Mouse (Mus musculus) gastrocnemius, adult 2 months (tissue): ENCODE data around the gene Catip. TPM values are rescaled to one million over a fixed set of nuclear protein-coding genes. Genes with fewer than 3 reads are reported as not detected.
"Not testable (repeated sequence)": the region's sequence is repeated elsewhere in the genome, so short reads cannot be mapped to it uniquely, and the experiment has no call there.

Source experiments
- DNase-seq: peaks from one replicate; pipeline ENCODE4 v3.0.0; 2022
- H3K27ac ChIP-seq: fragments of 200-600 bp; 2 replicates; pipeline ENCODE4 v1.8.1; 2022; ENCODE audit warnings: mild to moderate bottlenecking
- H3K4me3 ChIP-seq: fragments of 200-600 bp; 2 replicates; pipeline ENCODE4 v1.8.1; 2022; ENCODE audit warnings: mild to moderate bottlenecking, moderate library complexity
- CTCF ChIP-seq: fragments of 200-600 bp; IDR thresholded peaks from 2 replicates; pipeline ENCODE4 v1.8.1; 2022; ENCODE audit warnings: antibody characterized with exemption, mild to moderate bottlenecking, moderate library complexity
- intact Hi-C: fragments of 180-260 bp; cut with DNase I; formaldehyde crosslinking; loops from one replicate; pipeline ENCODE4 v1.15.1; 2025
- total RNA-seq, 2 experiments: library from RNA; stranded (reverse); gene quantifications; 2 replicates each; pipeline ENCODE4 v1.2.3; 2021

Catip gene
- total RNA-seq, 2 experiments from 2014 or later: 0.13 TPM; not detected in 1

DNA sequence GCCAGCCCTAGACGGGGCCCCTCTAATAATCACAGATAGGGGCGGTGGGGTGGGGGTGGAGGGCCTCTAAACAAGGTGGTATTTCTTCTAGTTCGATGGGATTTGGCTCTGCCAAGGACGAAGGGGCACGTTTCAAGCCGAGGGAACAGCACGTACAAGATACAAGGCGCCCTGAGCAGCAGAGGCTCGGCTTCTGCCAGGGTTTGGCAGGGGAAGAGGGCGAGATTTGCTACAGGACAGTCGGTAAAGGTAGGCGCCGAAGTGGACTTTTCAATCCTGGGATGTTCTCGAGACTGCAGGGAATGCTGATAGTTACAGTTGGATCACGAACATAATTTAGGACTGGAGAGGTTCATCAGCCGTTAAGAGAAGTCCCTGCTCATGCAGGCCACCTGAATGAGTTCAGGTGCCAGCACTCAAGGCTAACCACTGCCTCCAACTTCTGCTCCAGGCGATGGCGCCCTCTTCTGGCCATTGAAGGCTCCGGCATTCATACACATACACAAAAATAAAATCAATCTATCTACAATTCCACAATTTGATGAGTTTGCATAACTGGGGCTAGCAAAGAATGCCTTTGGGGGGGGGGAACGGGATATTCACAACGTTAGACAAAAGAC lies 28.5 kb downstream of the Catip start:
- intact Hi-C loops: loop anchor here (10.0 kb wide), 1 partner anchor 924 kb away; the partner anchor contains the start of gene Dnpep
- DNase-seq: peak; percentile 81
- peak; percentile 77 for TF ChIP-seq CTCF
- Histone ChIP-seq H3K4me3 (peak overlapping the region; percentile 99), H3K27ac (peak overlapping the region; percentile 98)

DNA sequence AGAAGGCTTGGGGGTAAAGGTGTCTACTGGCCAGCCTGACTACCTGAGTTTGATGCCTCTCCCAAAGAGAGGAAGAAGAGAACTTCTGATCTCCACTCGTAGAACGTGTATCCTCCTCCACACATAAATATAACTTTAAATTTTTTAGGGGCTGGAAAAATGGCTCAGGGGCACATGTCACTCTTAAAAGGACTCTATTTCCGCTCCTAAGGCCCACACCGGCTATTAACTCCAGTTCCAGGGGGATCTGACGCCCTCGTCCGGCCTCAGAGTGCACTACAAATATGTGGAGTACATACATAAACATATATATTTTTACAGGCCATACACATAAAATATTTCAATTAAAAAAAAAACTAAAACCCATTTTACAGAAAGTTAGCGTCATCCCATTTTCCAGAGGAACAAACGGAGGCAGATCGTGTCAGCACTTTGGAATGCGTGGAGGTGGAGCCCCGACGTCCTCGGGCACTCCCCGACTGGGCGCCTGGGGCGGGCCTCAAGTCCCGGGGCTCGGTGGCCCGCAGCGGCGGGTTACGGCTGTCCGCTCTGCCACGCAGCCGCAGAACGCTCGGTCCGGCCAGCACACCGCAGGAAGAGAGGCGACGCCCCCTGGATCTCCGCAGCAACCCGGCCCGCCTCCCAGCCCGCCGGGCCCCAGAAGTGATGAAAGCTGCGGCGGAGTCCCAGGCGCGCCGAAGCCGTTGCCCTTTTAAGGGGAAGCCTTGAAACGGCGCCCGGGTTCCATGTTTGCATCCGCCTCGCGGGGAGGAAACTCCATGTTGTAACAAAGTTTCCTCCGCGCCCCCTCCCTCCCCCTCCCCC lies 29.2 kb downstream of the Catip start, which contains the start of gene Ctdsp1:
Ctdsp1 (plus strand) TSS at position 586 of the 825 bp plus-strand sequence.
- Histone ChIP-seq H3K27ac (peak within 1 kb of the TSS; percentile 98), H3K4me3 (peak within 1 kb of the TSS; percentile 99)
- peak; percentile 100 for DNase-seq
- intact Hi-C loops: loop anchor here (10.0 kb wide), 1 partner anchor 924 kb away; the partner anchor contains the start of gene Dnpep
- no peak for TF ChIP-seq CTCF

DNA sequence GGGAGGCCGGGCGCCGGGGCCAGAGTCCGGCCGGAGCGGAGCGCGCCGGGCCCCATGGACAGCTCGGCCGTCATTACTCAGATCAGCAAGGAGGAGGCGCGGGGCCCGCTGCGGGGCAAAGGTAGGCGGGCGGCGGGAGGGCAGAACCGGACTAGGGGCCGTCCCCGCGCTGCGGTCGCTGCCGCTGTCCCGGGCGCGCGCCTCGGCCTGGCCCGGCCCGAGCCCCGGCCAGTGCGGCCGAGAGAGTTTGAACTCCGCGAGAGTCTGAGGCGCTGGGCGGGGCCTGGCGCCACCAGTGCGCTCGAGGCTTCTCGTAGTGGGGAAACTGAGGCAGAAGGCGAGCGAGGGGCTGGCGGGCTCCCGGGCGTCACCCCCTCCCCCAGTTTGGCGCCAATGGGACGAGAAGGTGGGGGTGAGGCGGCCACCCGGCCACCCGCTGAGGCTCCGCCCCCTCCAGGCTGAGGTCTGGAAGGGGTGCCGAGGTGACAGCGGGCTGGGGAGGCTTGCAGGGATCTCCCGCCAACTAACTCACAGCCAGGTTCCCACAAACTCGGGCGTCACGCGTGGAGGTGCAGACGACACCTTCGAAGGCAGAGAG lies 30.0 kb downstream of the Catip start:
- TF ChIP-seq CTCF: no peak
- Histone ChIP-seq H3K4me3 (peak overlapping the region; percentile 99), H3K27ac (peak overlapping the region; percentile 98)
- intact Hi-C loops: loop anchor here (10.0 kb wide), 1 partner anchor 923 kb away; the partner anchor contains the start of gene Dnpep
- peak; percentile 90 for DNase-seq

DNA sequence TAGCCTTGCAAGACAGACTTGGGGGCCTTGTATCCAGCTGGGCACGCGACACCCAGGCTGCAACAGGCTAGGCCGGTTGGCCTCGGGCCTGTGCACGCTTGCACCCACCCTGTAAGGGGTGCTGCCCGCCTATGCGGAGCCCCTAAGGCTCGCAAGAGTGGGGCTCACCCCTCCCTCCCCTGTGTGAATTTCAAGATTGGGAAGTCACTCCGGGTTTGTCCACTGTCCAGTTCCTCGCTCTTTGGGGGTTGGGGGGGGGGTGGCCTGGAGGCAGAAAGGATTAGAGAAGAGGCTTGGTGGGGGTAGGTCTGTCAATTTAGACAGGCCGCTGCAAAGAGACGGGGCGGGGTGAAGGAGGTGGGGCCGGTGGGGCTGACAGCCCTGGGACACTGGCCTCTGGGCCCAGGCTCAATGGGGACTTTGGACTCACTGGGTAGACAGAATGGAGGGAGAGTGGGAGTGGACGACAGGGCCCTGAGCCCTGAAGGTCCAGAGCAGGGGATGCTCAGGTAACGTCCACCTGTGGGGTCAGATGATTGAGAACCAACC lies 30.6 kb downstream of the Catip start:
- intact Hi-C loops: loop anchor here (10.0 kb wide), 1 partner anchor 922 kb away; the partner anchor contains the start of gene Dnpep
- DNase-seq: peak; percentile 49
- Histone ChIP-seq H3K4me3 (peak overlapping the region; percentile 99), H3K27ac (peak overlapping the region; percentile 98)
- no peak for TF ChIP-seq CTCF

DNA sequence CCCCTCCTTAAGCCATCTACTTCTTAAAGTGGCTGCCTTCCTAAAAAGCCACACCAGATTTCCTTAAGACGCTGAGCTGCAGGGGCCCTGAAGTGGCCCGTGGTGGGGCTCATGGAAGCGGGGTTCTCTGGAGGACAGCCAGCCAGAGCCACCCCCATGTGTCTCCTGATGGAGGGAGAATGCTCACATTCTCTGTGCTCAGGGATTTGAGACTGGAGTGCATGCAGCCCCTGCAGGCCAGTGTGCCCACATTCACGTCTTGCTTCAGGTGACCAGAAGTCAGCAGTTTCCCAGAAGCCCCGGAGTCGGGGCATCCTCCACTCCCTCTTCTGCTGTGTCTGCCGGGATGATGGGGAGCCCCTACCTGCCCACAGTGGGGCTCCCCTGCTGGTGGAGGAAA lies 31.1 kb downstream of the Catip start:
- H3K4me3 ChIP-seq: peak overlapping the region; percentile 99
- H3K27ac ChIP-seq: peak overlapping the region; percentile 98
- no peak for DNase-seq
- no peak for TF ChIP-seq CTCF
- intact Hi-C loops: loop anchor here (10.0 kb wide), 1 partner anchor 922 kb away; the partner anchor contains the start of gene Dnpep

DNA sequence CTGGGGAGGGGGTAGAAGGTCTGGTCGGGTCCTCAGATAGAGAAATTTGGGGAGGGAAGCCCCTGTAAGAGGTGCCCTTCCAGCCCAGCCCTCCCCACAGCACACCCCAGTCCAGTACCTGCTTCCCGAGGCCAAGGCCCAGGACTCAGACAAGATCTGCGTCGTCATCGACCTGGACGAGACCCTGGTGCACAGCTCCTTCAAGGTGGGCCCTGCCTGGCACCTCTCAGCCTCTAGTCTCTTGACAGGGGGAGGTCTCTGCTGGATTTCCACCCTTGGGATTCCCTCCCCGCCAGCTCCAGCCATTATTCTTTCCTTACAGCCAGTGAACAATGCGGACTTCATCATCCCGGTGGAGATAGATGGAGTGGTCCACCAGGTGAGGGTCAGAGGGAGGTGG lies 31.8 kb downstream of the Catip start:
- intact Hi-C loops: loop anchor here (10.0 kb wide), 1 partner anchor 921 kb away; the partner anchor contains the start of gene Dnpep
- no peak for TF ChIP-seq CTCF
- Histone ChIP-seq H3K4me3 (peak overlapping the region; percentile 99; the same call in 1 of the 2 replicates), H3K27ac (peak overlapping the region; percentile 4; the same call in 1 of the 2 replicates)
- DNase-seq: no peak

DNA sequence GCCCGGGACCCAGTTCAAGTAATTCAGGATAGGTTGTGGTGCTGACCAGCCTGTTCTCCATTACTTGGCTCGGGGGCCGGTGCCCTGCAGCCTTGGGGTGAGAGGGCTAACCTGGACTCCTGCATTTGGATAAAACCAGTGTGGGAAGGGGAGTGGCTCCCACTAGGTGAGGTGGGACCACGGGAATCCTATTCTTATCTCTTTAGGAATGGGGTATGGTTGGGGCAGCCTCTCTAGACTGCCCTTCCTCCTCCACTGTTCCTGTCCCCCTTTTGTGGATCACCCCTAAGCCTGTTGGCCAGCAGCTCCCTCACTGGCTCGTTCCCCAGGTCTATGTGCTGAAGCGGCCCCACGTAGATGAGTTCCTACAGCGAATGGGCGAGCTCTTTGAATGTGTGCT lies 32.4 kb downstream of the Catip start:
- H3K27ac ChIP-seq: 0 out of 2 replicates have a peak overlapping the region, but pooled peaks have one; percentile 4
- H3K4me3 ChIP-seq: no peak overlapping the region
- DNase-seq: no peak
- TF ChIP-seq CTCF: no peak
- intact Hi-C loops: loop anchor here (10.0 kb wide), 1 partner anchor 920 kb away; the partner anchor contains the start of gene Dnpep

DNA sequence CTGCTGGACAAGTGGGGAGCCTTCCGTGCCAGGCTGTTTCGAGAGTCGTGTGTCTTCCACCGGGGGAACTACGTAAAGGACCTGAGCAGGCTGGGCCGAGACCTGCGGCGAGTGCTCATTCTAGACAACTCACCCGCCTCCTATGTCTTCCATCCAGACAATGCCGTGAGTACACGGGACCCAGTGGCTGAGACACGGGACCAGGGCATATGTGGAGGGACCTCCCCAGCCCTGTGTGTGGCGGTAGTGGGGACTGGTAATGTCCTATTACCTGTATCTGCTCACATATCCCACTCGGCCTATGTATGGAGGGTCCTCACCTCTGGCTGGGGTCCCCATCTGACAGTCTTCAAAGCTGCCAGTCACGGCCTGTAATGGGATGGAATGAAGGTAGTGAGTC lies 33.0 kb downstream of the Catip start:
- intact Hi-C loops: loop anchor here (10.0 kb wide), 1 partner anchor 920 kb away; the partner anchor contains the start of gene Dnpep
- no peak for TF ChIP-seq CTCF
- no peak for DNase-seq
- H3K27ac ChIP-seq: peak overlapping the region; percentile 24; the same call in 1 of the 2 replicates
- H3K4me3 ChIP-seq: no peak overlapping the region

DNA sequence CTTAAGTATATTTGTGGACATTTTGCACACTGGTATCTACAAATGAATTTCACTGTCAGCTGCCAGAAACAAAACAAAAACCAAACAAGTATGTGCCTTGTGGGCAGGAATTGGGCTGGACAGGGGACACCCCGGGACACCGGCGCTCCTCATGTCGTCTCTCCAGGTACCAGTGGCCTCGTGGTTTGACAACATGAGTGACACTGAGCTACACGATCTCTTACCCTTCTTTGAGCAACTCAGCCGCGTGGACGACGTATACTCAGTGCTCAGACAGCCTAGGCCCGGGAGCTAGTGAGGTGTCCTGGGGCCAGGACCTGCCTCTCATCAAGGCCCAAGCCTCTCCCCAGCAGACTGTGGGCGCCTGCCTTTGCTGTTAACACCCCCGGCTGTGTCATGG lies 33.4 kb downstream of the Catip start:
- no peak for TF ChIP-seq CTCF
- intact Hi-C loops: loop anchor here (10.0 kb wide), 1 partner anchor 920 kb away; the partner anchor contains the start of gene Dnpep
- H3K4me3 ChIP-seq: no peak overlapping the region
- no peak for DNase-seq
- peak overlapping the region; percentile 24; the same call in 1 of the 2 replicates for H3K27ac ChIP-seq

DNA sequence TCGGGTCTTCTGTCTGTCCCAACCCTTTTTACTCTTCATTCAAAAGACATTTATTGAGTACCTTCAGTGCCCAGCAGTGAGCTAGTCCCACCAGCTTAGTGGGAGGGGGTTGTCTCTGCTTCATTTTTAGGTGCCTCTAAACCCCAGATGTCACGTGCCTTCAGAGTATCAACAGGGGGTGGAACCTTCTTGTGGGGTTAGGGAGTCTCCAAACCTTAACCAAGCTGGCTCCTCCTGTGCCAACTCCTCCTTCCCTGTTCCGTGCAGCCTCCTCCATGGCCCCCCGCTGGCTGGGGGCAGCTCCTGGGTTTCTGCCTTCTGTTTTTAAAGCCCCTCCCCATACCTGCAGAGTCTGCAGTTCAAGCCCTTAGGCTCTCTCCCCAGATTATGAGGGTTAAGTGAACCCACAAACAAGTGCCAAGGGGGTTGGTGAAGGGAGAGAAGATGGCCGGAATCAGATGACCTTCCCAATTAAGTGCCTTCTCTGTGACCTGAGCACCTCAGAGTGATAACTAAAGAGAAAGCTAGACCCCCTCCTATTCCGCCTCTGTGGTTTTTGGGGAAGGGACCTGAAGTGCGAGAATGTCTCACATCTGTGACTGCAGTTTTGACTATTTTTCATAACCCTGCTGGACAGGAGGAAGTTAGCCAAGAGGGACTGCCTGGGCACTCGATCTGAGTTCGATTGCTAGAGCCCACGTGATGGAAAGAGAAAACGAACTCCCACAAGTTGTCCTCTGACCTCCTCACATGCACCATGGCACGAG lies 34.7 kb downstream of the Catip start:
- peak overlapping the region; percentile 92 for H3K27ac ChIP-seq
- DNase-seq: not testable (repeated sequence)
- H3K4me3 ChIP-seq: peak overlapping the region; percentile 78
- intact Hi-C loops: loop anchor here (10.0 kb wide), 1 partner anchor 918 kb away; the partner anchor contains the start of gene Dnpep

DNA sequence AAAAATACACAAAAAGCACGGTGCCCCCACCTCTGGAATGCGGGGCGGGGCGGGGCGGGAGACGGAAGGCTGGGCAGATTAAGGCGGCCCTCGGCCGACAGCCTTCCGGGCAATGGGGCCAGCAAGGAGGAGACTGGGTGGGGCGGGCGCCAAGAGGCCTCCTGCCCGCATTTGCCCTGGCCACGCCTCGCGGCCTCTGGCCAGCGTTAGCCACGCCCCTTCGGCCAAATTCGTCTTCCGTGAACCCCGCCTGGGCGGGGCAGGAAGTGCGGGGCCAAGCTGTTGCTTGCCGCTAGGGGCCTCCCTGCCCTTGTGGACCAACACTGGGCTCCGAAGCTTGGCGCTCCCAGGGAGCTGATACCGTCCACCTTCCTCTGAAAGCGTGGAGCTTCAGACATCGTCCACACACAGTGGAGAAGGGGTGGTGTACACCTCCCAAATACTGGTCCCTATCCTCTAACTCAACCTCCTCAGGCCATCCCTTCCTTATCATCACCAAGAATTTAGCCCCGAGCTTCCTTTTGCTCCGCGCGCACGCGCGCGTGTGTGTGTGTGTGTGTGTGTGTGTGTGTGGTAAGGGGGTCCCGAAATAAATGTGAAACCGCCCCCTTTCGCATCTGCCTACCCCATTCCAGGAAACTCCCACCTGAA lies 35.5 kb downstream of the Catip start:
- intact Hi-C loops: loop anchor here (10.0 kb wide), 1 partner anchor 917 kb away; the partner anchor contains the start of gene Dnpep

More for the DNA sequence above, 35.5 kb downstream of the Catip start:
- H3K27ac ChIP-seq: peak overlapping the region; percentile 92
- peak; percentile 87 for TF ChIP-seq CTCF
- DNase-seq: peak; percentile 100
- peak overlapping the region; percentile 78 for H3K4me3 ChIP-seq
